Mouse (Mus musculus): ENCODE results near the gene Slc35e2.

- no peak for TF ChIP-seq CTCF (IDR thresholded peaks at IDR 0.05; ENCODE audit: low read depth, low read length)
- no peak for TF ChIP-seq POLR2A (IDR thresholded peaks at IDR 0.05; ENCODE audit: insufficient read depth, low read length)
- no peak for TF ChIP-seq EP300 (IDR thresholded peaks at IDR 0.05; ENCODE audit: insufficient read depth, low read depth, low read length)
Observed at GRCm38 (mm10) chr4:155601997-155602456, 811 bp downstream of the Slc35e2 start.
